28 mouse cellular contexts compared by ENCODE assay signal in the genomic region with DNA sequence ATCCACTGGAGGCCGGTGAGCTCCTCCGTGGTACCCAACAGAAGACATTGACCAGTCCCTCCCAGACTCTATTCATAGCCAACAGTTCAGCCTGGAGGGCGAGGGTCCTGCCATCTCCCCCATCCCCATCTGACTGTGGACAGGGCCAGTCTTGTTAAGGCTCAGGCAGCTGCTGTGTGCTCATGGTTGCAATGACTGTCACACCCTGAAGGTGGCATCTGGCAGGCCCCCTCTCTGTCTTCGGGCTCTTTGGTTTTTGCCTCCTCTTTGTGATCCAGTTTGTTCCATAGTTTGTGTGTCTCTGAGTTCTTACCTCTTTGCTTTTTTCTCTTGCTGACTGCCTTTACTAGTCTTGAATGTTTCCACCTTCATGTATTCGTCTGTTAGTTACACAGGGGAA. TPM values are rescaled to one million over a fixed set of nuclear protein-coding genes. Genes with fewer than 3 reads are reported as not detected.
DNase-seq lines count a peak whose midpoint lies in the region; ATAC-seq and TF ChIP-seq lines count a peak whose summit lies in the region.
"Had no signal": no experiment of that assay in that cellular context is flagged by ENCODE, and none has a peak within 500 bp of the region (broad histone marks: within the 10 kb centered on the region; RNA-seq: fewer than 3 reads in every experiment).

No protein-coding gene starts in this region.

- in situ Hi-C loops in CH12.LX (cut with MboI; ENCODE audit: low pct_ligation_motif_present, low pct_unique_long_range_greater_than_20kb, low sequenced_read_pairs): no loop called here

- H3K9me3 ChIP-seq in hindbrain, embryonic 11.5 days (ENCODE audit: control insufficient read depth, low read length): no peaks in the 10 kb centered on the region
- H3K9me3 ChIP-seq in hindbrain, embryonic 10.5 days: no peaks in the 10 kb centered on the region
- no peaks in the 10 kb centered on the region for H3K9me3 ChIP-seq in liver, postnatal 0 days (ENCODE audit: low read length)
- no peaks in the 10 kb centered on the region for H3K9me3 ChIP-seq in liver, embryonic 11.5 days (ENCODE audit: control insufficient read depth, low read length)
- peaks cover 3% of the 10 kb centered on the region for H3K9me3 ChIP-seq in CH12.LX (replicated peaks; ENCODE audit: low read length)
- H3K9me3 ChIP-seq: embryonic facial prominence, embryonic 10.5 days; forebrain, embryonic 12.5 days; liver, embryonic 13.5 days; neural tube, embryonic 13.5 days had no signal

- TF ChIP-seq CTCF in liver, postnatal 0 days (IDR thresholded peaks at IDR 0.05; ENCODE audit: low read depth): peak; percentile 21; the same call in 1 of the 2 replicates
- TF ChIP-seq CTCF in CH12.LX (conservative IDR thresholded peaks at IDR 0.05 in 1 of 2, IDR thresholded peaks at IDR 0.05 in 1 of 2; ENCODE audit: low read depth in 2 of 2, low read length in 2 of 2): peak in 1 of 2 experiments; percentile 43; a peak in 2 of 4 replicates

- H3K4me1 ChIP-seq in hindbrain, embryonic 11.5 days (replicated peaks; ENCODE audit: control insufficient read depth, insufficient read depth, low read length): no peaks in the 10 kb centered on the region
- H3K4me1 ChIP-seq in hindbrain, embryonic 10.5 days (replicated peaks): no peaks in the 10 kb centered on the region
- no peaks in the 10 kb centered on the region for H3K4me1 ChIP-seq in liver, postnatal 0 days (ENCODE audit: insufficient read depth)
- no peaks in the 10 kb centered on the region for H3K4me1 ChIP-seq in liver, embryonic 11.5 days (replicated peaks; ENCODE audit: control insufficient read depth, insufficient read depth, low read length)
- no peaks in the 10 kb centered on the region for H3K4me1 ChIP-seq in CH12.LX (ENCODE audit: control insufficient read depth in 1 of 2, insufficient read depth in 2 of 2)
- H3K4me1 ChIP-seq: embryonic facial prominence, embryonic 10.5 days; forebrain, embryonic 12.5 days; liver, embryonic 13.5 days; neural tube, embryonic 13.5 days had no signal

- H3K36me3 ChIP-seq in hindbrain, embryonic 11.5 days (ENCODE audit: control insufficient read depth, insufficient read depth, low read length): no peaks in the 10 kb centered on the region
- no peaks in the 10 kb centered on the region for H3K36me3 ChIP-seq in hindbrain, embryonic 10.5 days
- H3K36me3 ChIP-seq in liver, postnatal 0 days (replicated peaks; ENCODE audit: insufficient read depth, low read length): no peaks in the 10 kb centered on the region
- no peaks in the 10 kb centered on the region for H3K36me3 ChIP-seq in liver, embryonic 11.5 days (ENCODE audit: control insufficient read depth, insufficient read depth, low read length)
- H3K36me3 ChIP-seq in CH12.LX (replicated peaks in 1 of 2; ENCODE audit: control insufficient read depth in 1 of 2, insufficient read depth in 1 of 2, low read length in 1 of 2): no peaks in the 10 kb centered on the region
- H3K36me3 ChIP-seq: embryonic facial prominence, embryonic 10.5 days; forebrain, embryonic 12.5 days; liver, embryonic 13.5 days; neural tube, embryonic 13.5 days had no signal

- dilution Hi-C loops in CH12.LX (cut with MboI; ENCODE audit: extremely low pct_ligation_motif_present, extremely low pct_unique_long_range_greater_than_20kb, low sequenced_read_pairs): no loop called here

- no peak; the same call in 1 of the 2 replicates for TF ChIP-seq RAD21 in CH12.LX (IDR thresholded peaks at IDR 0.05; ENCODE audit: low read depth, low read length)

- no peak overlapping the region for H3K4me3 ChIP-seq in hindbrain, embryonic 11.5 days (ENCODE audit: low read depth, low read length)
- no peak overlapping the region for H3K4me3 ChIP-seq in hindbrain, embryonic 10.5 days
- H3K4me3 ChIP-seq in liver, postnatal 0 days (ENCODE audit: low read depth, low read length): no peak overlapping the region
- no peak overlapping the region for H3K4me3 ChIP-seq in liver, embryonic 11.5 days (ENCODE audit: low read depth, low read length)
- H3K4me3 ChIP-seq in CH12.LX (replicated peaks in 1 of 3; ENCODE audit: low read depth in 2 of 3, low read length in 2 of 3, poor library complexity in 1 of 3): no peak overlapping the region
- H3K4me3 ChIP-seq: embryonic facial prominence, embryonic 10.5 days; forebrain, embryonic 12.5 days; liver, embryonic 13.5 days; neural tube, embryonic 13.5 days had no signal

- TF ChIP-seq EP300 in liver, postnatal 0 days (IDR thresholded peaks at IDR 0.05; ENCODE audit: low read depth): no peak
- no peak for TF ChIP-seq EP300 in CH12.LX (IDR thresholded peaks at IDR 0.05; ENCODE audit: low read length)

- no peak overlapping the region for H3K27ac ChIP-seq in hindbrain, embryonic 11.5 days (ENCODE audit: low read depth, low read length)
- no peak overlapping the region for H3K27ac ChIP-seq in hindbrain, embryonic 10.5 days
- no peak overlapping the region for H3K27ac ChIP-seq in liver, postnatal 0 days (ENCODE audit: low read depth)
- H3K27ac ChIP-seq in liver, embryonic 11.5 days (ENCODE audit: low read depth, low read length): no peak overlapping the region
- no peak overlapping the region for H3K27ac ChIP-seq in CH12.LX (ENCODE audit: insufficient read depth, low read depth)
- H3K27ac ChIP-seq: embryonic facial prominence, embryonic 10.5 days; forebrain, embryonic 12.5 days; liver, embryonic 13.5 days; neural tube, embryonic 13.5 days had no signal

- no peak for ATAC-seq in hindbrain, embryonic 11.5 days (ENCODE audit: low FRiP score)
- ATAC-seq in liver, postnatal 0 days: no peak
- no peak for ATAC-seq in liver, embryonic 11.5 days (replicated peaks; ENCODE audit: low FRiP score)

- peak; percentile 4 for DNase-seq in hindbrain, embryonic 11.5 days (ENCODE audit: low spot score)
- DNase-seq in hindbrain, embryonic 10.5 days (ENCODE audit: low spot score): no peak
- DNase-seq in liver, postnatal 0 days: no peak
- no peak for DNase-seq in liver, embryonic 11.5 days (ENCODE audit: low spot score)
- peak; percentile 7 for DNase-seq in CH12.LX (ENCODE audit: extremely low read depth)
- DNase-seq in ZHBTc4 (ENCODE audit: low read depth, low spot score): peak; percentile 31
- DNase-seq in right cerebral cortex, postnatal 10 days (ENCODE audit: low spot score in 2 of 2): no peak
- DNase-seq: adrenal gland, postnatal 25 days; B cell, adult 2 months; cerebellum, adult 11-12 months; cerebellum, postnatal 36 days; gastrocnemius, postnatal 10 days; heart, adult 11 months; heart, postnatal 36 days; kidney, adult 2 months; kidney, postnatal 14 days; layer of hippocampus, adult 9-11 months; liver, embryonic 13.5 days; lung, postnatal 36 days; right cerebral cortex, postnatal 14 days; spleen, adult 18-20 months; thymus, postnatal 36 days had no signal

- H3K9ac ChIP-seq in hindbrain, embryonic 11.5 days (ENCODE audit: low read depth, low read length): no peak overlapping the region
- H3K9ac ChIP-seq in liver, postnatal 0 days (replicated peaks): no peak overlapping the region
- no peak overlapping the region for H3K9ac ChIP-seq in liver, embryonic 11.5 days (ENCODE audit: low read depth, low read length)
- no peak overlapping the region for H3K9ac ChIP-seq in CH12.LX (ENCODE audit: insufficient read depth, low read depth)
- H3K9ac ChIP-seq: forebrain, embryonic 12.5 days; liver, embryonic 13.5 days; neural tube, embryonic 13.5 days had no signal

- H3K79me2 ChIP-seq in CH12.LX (replicated peaks; ENCODE audit: control insufficient read depth, extremely low read depth, insufficient read depth, poor library complexity, severe bottlenecking): no peaks in the 10 kb centered on the region

- no peak for TF ChIP-seq POLR2A in CH12.LX (IDR thresholded peaks at IDR 0.05; ENCODE audit: low read depth, low read length)

- 56% methylated on average over 5 of the region's 5 CpGs for WGBS in hindbrain, embryonic 11.5 days
- WGBS in hindbrain, embryonic 10.5 days: 60% methylated on average over 5 of the region's 5 CpGs
- WGBS in liver, postnatal 0 days (ENCODE audit: insufficient replicate concordance): 60% methylated on average over 5 of the region's 5 CpGs
- 57% methylated on average over 5 of the region's 5 CpGs for WGBS in liver, embryonic 11.5 days

- no peak overlapping the region for H3K4me2 ChIP-seq in hindbrain, embryonic 11.5 days (replicated peaks; ENCODE audit: low read depth, low read length)
- no peak overlapping the region for H3K4me2 ChIP-seq in liver, postnatal 0 days (ENCODE audit: low read depth, low read length)
- H3K4me2 ChIP-seq in liver, embryonic 11.5 days: no peak overlapping the region
- no peak overlapping the region for H3K4me2 ChIP-seq in CH12.LX (ENCODE audit: insufficient read depth, low read depth, poor library complexity, severe bottlenecking)
- H3K4me2 ChIP-seq: forebrain, embryonic 12.5 days; liver, embryonic 13.5 days; midbrain, embryonic 11.5 days; neural tube, embryonic 13.5 days had no signal

- no peaks in the 10 kb centered on the region for H3K27me3 ChIP-seq in hindbrain, embryonic 11.5 days (ENCODE audit: control insufficient read depth, insufficient read depth, low read length)
- H3K27me3 ChIP-seq in hindbrain, embryonic 10.5 days (ENCODE audit: insufficient read depth, poor library complexity, severe bottlenecking): no peaks in the 10 kb centered on the region
- no peaks in the 10 kb centered on the region for H3K27me3 ChIP-seq in liver, postnatal 0 days (ENCODE audit: insufficient read depth, low read length)
- H3K27me3 ChIP-seq in liver, embryonic 11.5 days (replicated peaks; ENCODE audit: control insufficient read depth, insufficient read depth, low read length): no peaks in the 10 kb centered on the region
- H3K27me3 ChIP-seq in CH12.LX (replicated peaks): peaks cover 71% of the 10 kb centered on the region
- H3K27me3 ChIP-seq: forebrain, embryonic 12.5 days; liver, embryonic 13.5 days; neural tube, embryonic 13.5 days had no signal

RNA-seq across cellular contexts. Expression of gene Rasgef1a, which starts 24.1 kb away (rescaled TPM):
- not detected in 2 replicates for polyA plus RNA-seq in hindbrain, embryonic 11.5 days (2014; fragmentation: Nextera tagmentation; extraction: Ambion mirVana)
- 0.06 TPM in 1 of 2 replicates, not detected in the other for polyA plus RNA-seq in hindbrain, embryonic 10.5 days (2016; fragmentation: Nextera tagmentation; extraction: Ambion mirVana)
- polyA plus RNA-seq in liver, postnatal 0 days (2015; fragmentation: Nextera tagmentation; extraction: Ambion mirVana): 0.06 and 0.11 TPM in 2 replicates
- 0.08 TPM in 1 of 2 replicates, not detected in the other for polyA plus RNA-seq in liver, embryonic 11.5 days (2014; fragmentation: Nextera tagmentation; extraction: Ambion mirVana)
- 0.13 TPM in 1 of 2 replicates, not detected in the other for total RNA-seq in CH12.LX (2012; rRNA removed)
- not detected in 2 replicates for total RNA-seq in CH12.LX (2014; rRNA removed)
- polyA plus RNA-seq in CH12.LX (2012; ENCODE audit: insufficient read length, low read depth): not detected in 2 replicates
- polyA plus RNA-seq: limb, embryonic 11.5 days had no signal

RNA-seq across cellular contexts. Expression of gene Fxyd4, which starts 49.7 kb away (rescaled TPM):
- polyA plus RNA-seq in hindbrain, embryonic 11.5 days (2014; fragmentation: Nextera tagmentation; extraction: Ambion mirVana): 1.6 and 2.5 TPM in 2 replicates
- polyA plus RNA-seq in hindbrain, embryonic 10.5 days (2016; fragmentation: Nextera tagmentation; extraction: Ambion mirVana): 2.1 and 2.6 TPM in 2 replicates
- 0.20 TPM in 1 of 2 replicates, not detected in the other for polyA plus RNA-seq in liver, postnatal 0 days (2015; fragmentation: Nextera tagmentation; extraction: Ambion mirVana)
- polyA plus RNA-seq in liver, embryonic 11.5 days (2014; fragmentation: Nextera tagmentation; extraction: Ambion mirVana): 1.2 and 2.1 TPM in 2 replicates
- total RNA-seq in CH12.LX (2012; rRNA removed) (not detected in 2 replicates), CH12.LX (2014; rRNA removed) (not detected in 2 replicates)
- polyA plus RNA-seq in CH12.LX (2012; ENCODE audit: insufficient read length, low read depth): 0.55 TPM in 1 of 2 replicates, not detected in the other
- total RNA-seq: adrenal gland, postnatal 25 days; gastrocnemius, postnatal 10 days; heart, postnatal 36 days; left cerebral cortex, adult 8-10 months had no signal

Comparison
In these comparisons a context has a peak if more than half of its experiments do, and no peak if none do; other contexts are left out.
1. DNase-seq: peak in hindbrain, embryonic 11.5 days (single experiment), CH12.LX (single experiment) and ZHBTc4 (single experiment); none in hindbrain, embryonic 10.5 days (single experiment), liver, postnatal 0 days (single experiment), liver, embryonic 11.5 days (single experiment) and right cerebral cortex, postnatal 10 days (0 of 2).